Mouse (Mus musculus) large intestine, adult 2 months (tissue): ENCODE data around the gene 2210017I01Rik. TPM values are rescaled to one million over a fixed set of nuclear protein-coding genes. Genes with fewer than 3 reads are reported as not detected.

ENCODE experiments used
- DNase-seq: peaks from one replicate; pipeline ENCODE4 v3.0.0-alpha.2; 2012; ENCODE audit warnings: low read depth, low spot score
- WGBS: fragments of 180-500 bp; shearing (Covaris S2); methylation state at CpG from one replicate; pipeline ENCODE4 v1.1.7; 2018; 5-methylcytosine and 5-hydroxymethylcytosine counted together
- polyA plus RNA-seq: library from polyadenylated mRNA; depleted of rRNA; stranded (reverse); fragments of >200 nt; gene quantifications from 2 replicates; pipeline ENCODE4 v1.2.3, GENCODE M21; 2012; rRNA removed

The 2210017I01Rik gene
- polyA plus RNA-seq, 1 experiment: not detected

DNA sequence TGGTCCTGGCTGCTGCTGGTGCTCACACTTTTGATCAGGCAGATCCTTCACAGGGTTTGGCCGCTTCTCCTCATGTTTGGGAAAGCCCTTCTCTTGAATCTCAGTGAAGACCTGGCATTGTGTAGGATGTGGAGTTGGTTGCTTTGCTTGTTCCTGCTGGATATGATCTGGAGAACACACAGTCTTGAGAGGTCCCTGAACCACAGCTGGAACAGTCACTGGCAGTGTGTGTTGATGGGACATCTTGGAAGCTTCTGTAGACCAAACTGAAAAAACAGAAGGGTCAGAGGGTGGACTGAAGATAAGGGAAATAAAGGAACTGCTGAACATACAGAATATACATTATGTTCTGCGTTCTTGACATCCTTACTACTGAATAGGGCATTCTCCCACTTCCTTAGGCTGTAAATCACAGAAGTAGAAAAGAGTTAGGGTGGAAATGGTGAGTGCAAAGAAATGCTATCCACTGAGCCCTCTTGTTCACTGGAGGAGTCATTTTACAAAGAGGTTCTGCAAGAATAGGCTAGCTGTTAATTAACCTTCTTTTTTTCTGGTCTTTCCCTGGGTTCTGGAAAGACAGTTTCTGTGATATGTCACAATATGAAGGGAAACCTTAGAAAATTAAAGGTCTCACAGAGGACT is 34.7 kb downstream of the 2210017I01Rik start:
- DNase-seq: no peak
- 29% methylated on average over 2 of the region's 2 CpGs for WGBS

DNA sequence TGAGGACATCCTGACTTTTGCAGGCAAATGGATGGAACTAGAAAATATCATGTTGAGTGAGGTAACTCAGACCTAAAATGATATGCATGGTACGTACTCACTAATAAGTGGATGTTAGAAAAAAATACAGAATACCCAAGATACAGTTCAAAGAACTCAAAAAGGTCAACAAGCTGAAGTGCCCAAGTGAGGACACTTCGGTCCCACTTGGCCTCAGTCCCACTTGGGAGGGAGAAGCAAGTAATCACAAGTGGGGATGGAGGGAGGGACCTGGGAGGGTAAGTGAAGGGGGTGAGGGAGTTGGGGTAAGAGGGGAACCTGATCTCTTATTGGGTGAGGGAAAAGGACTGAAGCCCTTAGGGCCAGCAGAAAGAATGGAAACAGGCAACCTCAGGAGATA is 38.5 kb downstream of the 2210017I01Rik start:
- WGBS: 83% methylated on average over 2 of the region's 2 CpGs
- no peak for DNase-seq

DNA sequence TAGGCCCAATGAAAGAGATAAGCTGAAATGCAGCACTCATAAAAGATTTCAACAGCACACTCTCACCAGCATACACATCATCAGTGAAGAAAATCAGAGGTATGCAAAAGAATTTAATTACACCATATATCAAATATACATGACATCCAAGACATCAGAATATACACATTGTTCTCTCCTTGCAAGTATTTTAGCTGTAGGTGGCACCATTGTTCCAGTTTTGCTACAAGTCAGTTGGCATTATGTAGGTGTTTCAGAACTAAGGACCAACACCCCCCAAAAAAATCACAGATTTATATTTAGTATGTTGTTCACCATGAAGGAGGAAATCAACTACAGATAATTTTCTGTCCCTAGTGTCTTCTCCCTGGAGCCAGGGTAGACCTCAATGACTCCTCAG is 41.9 kb downstream of the 2210017I01Rik start:
- DNase-seq: no peak

Other genes starting within 250 kb of the 2210017I01Rik start
- not detected in 2 replicates for gene Sprr2f, start 242.3 kb downstream of the 2210017I01Rik start, polyA plus RNA-seq
- 0.16 TPM in 1 of 2 replicates, not detected in the other for gene Sprr2h, start 221.8 kb downstream of the 2210017I01Rik start, polyA plus RNA-seq
- not detected in 2 replicates for gene Sprr2i, start 199.5 kb downstream of the 2210017I01Rik start, polyA plus RNA-seq
- not detected in 2 replicates for gene Sprr2j-ps, start 189.4 kb downstream of the 2210017I01Rik start, polyA plus RNA-seq
- 7.5 and 8.2 TPM in 2 replicates for gene Gm9774, start 178.1 kb downstream of the 2210017I01Rik start, polyA plus RNA-seq
- not detected in 2 replicates for gene Sprr2k, start 174.9 kb downstream of the 2210017I01Rik start, polyA plus RNA-seq
- gene Sprr1b, start 168.7 kb downstream of the 2210017I01Rik start, polyA plus RNA-seq: not detected in 2 replicates
- gene Sprr3, start 148.8 kb downstream of the 2210017I01Rik start, polyA plus RNA-seq: 0.37 TPM in 1 of 2 replicates, not detected in the other
- gene Sprr1a, start 121.6 kb downstream of the 2210017I01Rik start, polyA plus RNA-seq: 8.5 and 16.7 TPM in 2 replicates
- not detected in 2 replicates for gene Sprr4, start 107.0 kb downstream of the 2210017I01Rik start, polyA plus RNA-seq
- gene 2310046K23Rik, start 73.0 kb downstream of the 2210017I01Rik start, polyA plus RNA-seq: not detected in 2 replicates
- gene Ivl, start 33.8 kb downstream of the 2210017I01Rik start, polyA plus RNA-seq: not detected in 2 replicates
- gene Smcp, start 18.5 kb downstream of the 2210017I01Rik start, polyA plus RNA-seq: 0.69 TPM in 1 of 2 replicates, not detected in the other
- not detected in 2 replicates for gene Lce6a, start 14.2 kb upstream of the 2210017I01Rik start, polyA plus RNA-seq
- not detected in 2 replicates for gene Lce1a1, start 40.8 kb upstream of the 2210017I01Rik start, polyA plus RNA-seq
- gene Lce1b, start 49.4 kb upstream of the 2210017I01Rik start, polyA plus RNA-seq: 0.15 TPM in 1 of 2 replicates, not detected in the other
- gene Lce1a2, start 62.8 kb upstream of the 2210017I01Rik start, polyA plus RNA-seq: not detected in 2 replicates
- not detected in 2 replicates for gene Lce1c, start 71.8 kb upstream of the 2210017I01Rik start, polyA plus RNA-seq
- not detected in 2 replicates for gene Lce1d, start 79.7 kb upstream of the 2210017I01Rik start, polyA plus RNA-seq
- not detected in 2 replicates for gene Lce1e, start 101.6 kb upstream of the 2210017I01Rik start, polyA plus RNA-seq
- not detected in 2 replicates for gene Lce1f, start 112.9 kb upstream of the 2210017I01Rik start, polyA plus RNA-seq
- gene Gm38119, start 131.6 kb upstream of the 2210017I01Rik start, polyA plus RNA-seq: not detected in 2 replicates
- gene Lce1g, start 144.8 kb upstream of the 2210017I01Rik start, polyA plus RNA-seq: not detected in 2 replicates
- gene Lce1h, start 157.6 kb upstream of the 2210017I01Rik start, polyA plus RNA-seq: not detected in 2 replicates
- gene Lce1i, start 171.4 kb upstream of the 2210017I01Rik start, polyA plus RNA-seq: not detected in 2 replicates
- not detected in 2 replicates for gene Lce1j, start 183.0 kb upstream of the 2210017I01Rik start, polyA plus RNA-seq
- gene Lce1k, start 200.4 kb upstream of the 2210017I01Rik start, polyA plus RNA-seq: not detected in 2 replicates
- not detected in 2 replicates for gene Kprp, start 219.8 kb upstream of the 2210017I01Rik start, polyA plus RNA-seq
- not detected in 2 replicates for gene Lce1l, start 243.8 kb upstream of the 2210017I01Rik start, polyA plus RNA-seq